Mouse (Mus musculus) liver, postnatal 0 days (tissue): Measurements from ENCODE around the gene Zfp933.

Source experiments
- CTCF ChIP-seq: sonication (generic); IDR thresholded peaks from 2 replicates; pipeline ENCODE4 v1.5.1; 2016; ENCODE audit warnings: antibody characterized with exemption, low read depth
- EP300 ChIP-seq: IDR thresholded peaks from 2 replicates; pipeline ENCODE4 v1.6.1; 2016; ENCODE audit warnings: antibody characterized with exemption, low read depth, mild to moderate bottlenecking

- TF ChIP-seq CTCF, result no peak
- no peak for TF ChIP-seq EP300
These were observed 38.0 kb upstream of the Zfp933 start for GRCm38 (mm10) chr4:147886158-147886557.
